Mouse (Mus musculus) fibroblast of lung, adult 2 months (primary cell): ENCODE results near the gene Rsf1.
A peak's percentile ranks its signal among the peaks of the same experiment; 100 is the strongest.

ENCODE experiments used
- DNase-seq: peaks from one replicate; pipeline ENCODE4 v3.0.0-alpha.2; 2011; ENCODE audit warnings: low read depth

Gene Rsf1

GRCm38 (mm10) chr7:97632897-97633296, 53.2 kb downstream of the Rsf1 start:
- DNase-seq = no peak

GRCm38 (mm10) chr7:97645060-97645459, 65.4 kb downstream of the Rsf1 start:
- DNase-seq = no peak

- no peak for DNase-seq
Observed at GRCm38 (mm10) chr7:97647656-97648055, 68.0 kb downstream of the Rsf1 start.

GRCm38 (mm10) chr7:97650729-97651128, 71.0 kb downstream of the Rsf1 start:
- DNase-seq = no peak

GRCm38 (mm10) chr7:97656144-97656543, 76.5 kb downstream of the Rsf1 start:
- no peak for DNase-seq

- no peak for DNase-seq
Observed at GRCm38 (mm10) chr7:97661634-97662033, 81.9 kb downstream of the Rsf1 start.

GRCm38 (mm10) chr7:97679239-97679638, 99.5 kb downstream of the Rsf1 start:
- DNase-seq = peak; percentile 0

- no peak for DNase-seq
Observed at GRCm38 (mm10) chr7:97687831-97688230, 108.1 kb downstream of the Rsf1 start.

GRCm38 (mm10) chr7:97695441-97695840, 115.8 kb downstream of the Rsf1 start:
- DNase-seq = no peak

- DNase-seq = no peak
Observed at GRCm38 (mm10) chr7:97696133-97696505, 116.4 kb downstream of the Rsf1 start.

- peak; percentile 65 for DNase-seq
Observed at GRCm38 (mm10) chr7:97696506-97697254, 117.0 kb downstream of the Rsf1 start, which contains the start of gene Clns1a. TSS of gene Clns1a (plus strand) at chr7:97696634.

- DNase-seq = no peak
Observed at GRCm38 (mm10) chr7:97700173-97700572, 120.5 kb downstream of the Rsf1 start.

GRCm38 (mm10) chr7:97701106-97701505, 121.4 kb downstream of the Rsf1 start:
- DNase-seq = no peak

- no peak for DNase-seq
Observed at GRCm38 (mm10) chr7:97707123-97707522, 127.4 kb downstream of the Rsf1 start.

- peak; percentile 53 for DNase-seq
Observed at GRCm38 (mm10) chr7:97707809-97708208, 128.1 kb downstream of the Rsf1 start.

GRCm38 (mm10) chr7:97709204-97709603, 129.5 kb downstream of the Rsf1 start:
- DNase-seq = no peak

- DNase-seq = no peak
Observed at GRCm38 (mm10) chr7:97714651-97715050, 135.0 kb downstream of the Rsf1 start.

- DNase-seq = no peak
Observed at GRCm38 (mm10) chr7:97717326-97717725, 137.6 kb downstream of the Rsf1 start.

GRCm38 (mm10) chr7:97719078-97719477, 139.4 kb downstream of the Rsf1 start:
- no peak for DNase-seq

GRCm38 (mm10) chr7:97720109-97720508, 140.4 kb downstream of the Rsf1 start:
- DNase-seq = no peak

- DNase-seq = no peak
Observed at GRCm38 (mm10) chr7:97722278-97722918, 142.7 kb downstream of the Rsf1 start.

- DNase-seq = no peak
Observed at GRCm38 (mm10) chr7:97723646-97724538, 144.2 kb downstream of the Rsf1 start.

GRCm38 (mm10) chr7:97725401-97725800, 145.7 kb downstream of the Rsf1 start:
- no peak for DNase-seq
